Mouse (Mus musculus): Measurements from ENCODE around the gene Cdk14. TPM values are rescaled to one million over a fixed set of nuclear protein-coding genes. Genes with fewer than 3 reads are reported as not detected.

The Cdk14 gene
- polyA plus RNA-seq, 1 experiment from 2014 or later: 10.8 TPM

DNA sequence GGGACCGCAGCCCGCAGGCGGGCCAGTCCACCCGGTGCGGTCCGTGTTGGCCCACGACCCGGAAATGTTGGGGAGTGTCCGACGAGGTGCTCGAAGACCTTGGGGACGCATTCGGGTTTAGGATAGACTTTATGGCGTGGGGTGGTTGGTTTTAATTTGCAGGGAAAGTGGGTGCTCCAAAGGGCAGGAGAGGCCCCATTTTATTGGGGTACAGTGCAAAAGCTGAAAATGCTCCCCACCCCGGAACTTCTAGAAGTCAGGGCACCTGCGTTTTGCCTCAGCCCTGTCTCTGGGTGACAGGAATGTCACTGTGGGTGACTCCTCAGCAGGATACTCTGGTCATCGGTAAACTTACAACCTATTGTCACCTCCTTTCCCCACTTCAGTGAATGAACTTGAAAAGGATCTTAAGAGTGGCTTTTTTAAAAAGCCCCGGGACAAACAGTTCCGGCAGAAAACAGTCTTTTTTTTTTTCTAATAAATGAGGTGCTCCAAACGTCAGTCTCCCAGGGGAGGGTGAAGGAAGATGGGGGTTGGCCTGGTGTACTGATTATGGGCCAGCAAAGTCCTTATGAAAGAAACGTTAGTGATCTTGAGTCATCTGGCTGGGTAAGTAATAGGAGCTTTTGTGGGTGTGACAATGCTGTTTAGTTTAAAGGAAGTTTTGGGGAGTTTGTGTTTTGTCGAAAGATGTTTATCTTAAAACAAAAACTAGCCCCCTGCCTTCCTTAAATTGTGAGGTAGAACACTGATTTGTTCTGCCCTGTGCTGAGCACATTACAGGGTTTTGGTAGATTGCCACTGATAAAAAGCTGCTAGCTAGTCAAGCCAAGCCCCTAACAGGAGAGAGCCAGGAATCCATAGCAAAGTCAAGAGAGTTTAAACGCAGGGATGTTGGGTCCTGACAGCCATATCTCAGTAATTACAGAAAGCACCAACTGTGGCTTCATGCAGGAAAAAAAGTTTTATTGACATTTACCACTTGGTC lies 39.1 kb downstream of the Cdk14 start:
- WGBS: 3% methylated on average over 23 of the region's 23 CpGs
- H3K4me3 ChIP-seq: peak overlapping the region; percentile 76
- peak overlapping the region; percentile 94 for H3K9ac ChIP-seq
- peak overlapping the region; percentile 88 for H3K27ac ChIP-seq (replicated peaks)
- ATAC-seq (ENCODE audit: extremely low read depth, insufficient number of reproducible peaks, low FRiP score, low TSS enrichment): no peak
- H3K9me3 ChIP-seq: no peaks in the 10 kb centered on the region
- peak overlapping the region; percentile 84 for H3K4me2 ChIP-seq
- H3K4me1 ChIP-seq: peaks cover 29% of the 10 kb centered on the region
- H3K27me3 ChIP-seq (replicated peaks): no peaks in the 10 kb centered on the region
- H3K36me3 ChIP-seq: no peaks in the 10 kb centered on the region

DNA sequence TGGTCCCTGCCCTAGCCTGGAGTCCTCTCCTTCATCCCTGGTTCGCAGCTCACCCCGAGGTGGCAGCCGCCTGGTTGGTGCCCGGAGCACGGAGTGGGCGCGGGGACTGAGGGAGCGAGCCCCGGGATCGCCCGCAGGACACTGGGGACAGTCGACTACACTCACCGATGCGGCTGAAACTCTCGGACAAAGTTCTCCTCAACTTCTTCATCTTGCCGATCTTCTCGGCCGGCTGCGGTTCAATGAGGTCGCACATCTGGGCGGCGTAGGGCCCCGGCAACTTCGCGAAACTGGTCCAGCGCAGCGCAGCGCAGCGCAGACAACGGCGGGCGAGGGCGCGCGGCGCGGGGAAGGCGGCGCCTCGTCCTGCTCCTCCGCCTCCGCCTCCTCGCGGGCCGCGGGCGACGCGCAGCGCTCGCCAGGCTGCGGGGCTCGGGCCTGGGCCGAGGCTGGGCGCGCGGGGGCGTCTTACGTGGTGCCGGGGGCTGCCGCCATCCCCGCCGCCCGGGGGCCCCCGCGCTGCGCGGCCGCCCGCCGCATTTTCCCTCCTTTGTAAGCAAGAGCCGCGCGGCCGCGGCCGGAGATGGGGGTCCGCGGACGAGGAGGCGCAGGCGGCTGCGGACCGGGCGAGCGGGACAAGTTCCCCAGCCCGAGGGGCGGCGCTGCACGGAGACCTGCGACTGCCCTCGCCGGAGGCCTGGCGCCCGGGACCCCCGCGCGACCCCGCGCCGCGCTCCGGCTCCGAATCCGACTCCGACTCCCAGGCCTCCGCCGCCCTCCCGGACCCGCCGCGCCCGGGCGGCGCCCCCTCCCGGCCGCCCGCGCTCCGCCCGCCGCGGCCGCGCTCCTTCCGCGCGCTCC lies 40.0 kb downstream of the Cdk14 start:
- Histone ChIP-seq H3K27ac (replicated peaks) (peak overlapping the region; percentile 88), H3K36me3 (no peaks in the 10 kb centered on the region), H3K27me3 (replicated peaks) (no peaks in the 10 kb centered on the region), H3K4me2 (peak overlapping the region; percentile 84), H3K9ac (peak overlapping the region; percentile 94), H3K4me1 (peaks cover 36% of the 10 kb centered on the region), H3K4me3 (peak overlapping the region; percentile 76), H3K9me3 (no peaks in the 10 kb centered on the region)
- ATAC-seq (ENCODE audit: extremely low read depth, insufficient number of reproducible peaks, low FRiP score, low TSS enrichment): peak; percentile 71
- under 1% methylated on average over 88 of the region's 128 CpGs for WGBS

DNA sequence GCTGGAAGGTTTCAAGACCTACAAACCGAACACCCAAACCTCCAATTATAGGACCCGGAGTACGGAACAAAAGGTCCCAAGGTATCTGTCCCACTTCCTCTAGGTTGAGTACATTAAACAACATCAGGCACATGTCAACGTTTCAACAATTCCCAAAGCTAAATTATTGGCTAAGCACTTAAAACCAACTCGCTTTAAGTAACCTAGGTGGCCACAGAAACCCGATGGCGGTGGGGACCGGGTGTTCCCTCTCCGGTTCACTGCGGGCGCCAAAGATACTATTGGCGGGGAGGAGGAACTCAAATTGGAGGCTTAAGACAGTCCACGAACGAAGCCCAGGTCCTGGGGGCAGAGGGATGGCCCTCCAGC lies 40.6 kb downstream of the Cdk14 start:
- no peaks in the 10 kb centered on the region for H3K27me3 ChIP-seq (replicated peaks)
- H3K9ac ChIP-seq: peak overlapping the region; percentile 94
- H3K27ac ChIP-seq (replicated peaks): peak overlapping the region; percentile 88
- peak overlapping the region; percentile 76 for H3K4me3 ChIP-seq
- H3K4me1 ChIP-seq: peaks cover 36% of the 10 kb centered on the region
- H3K9me3 ChIP-seq: no peaks in the 10 kb centered on the region
- under 1% methylated on average over 14 of the region's 14 CpGs for WGBS
- H3K4me2 ChIP-seq: peak overlapping the region; percentile 84
- ATAC-seq (ENCODE audit: extremely low read depth, insufficient number of reproducible peaks, low FRiP score, low TSS enrichment): no peak
- no peaks in the 10 kb centered on the region for H3K36me3 ChIP-seq

DNA sequence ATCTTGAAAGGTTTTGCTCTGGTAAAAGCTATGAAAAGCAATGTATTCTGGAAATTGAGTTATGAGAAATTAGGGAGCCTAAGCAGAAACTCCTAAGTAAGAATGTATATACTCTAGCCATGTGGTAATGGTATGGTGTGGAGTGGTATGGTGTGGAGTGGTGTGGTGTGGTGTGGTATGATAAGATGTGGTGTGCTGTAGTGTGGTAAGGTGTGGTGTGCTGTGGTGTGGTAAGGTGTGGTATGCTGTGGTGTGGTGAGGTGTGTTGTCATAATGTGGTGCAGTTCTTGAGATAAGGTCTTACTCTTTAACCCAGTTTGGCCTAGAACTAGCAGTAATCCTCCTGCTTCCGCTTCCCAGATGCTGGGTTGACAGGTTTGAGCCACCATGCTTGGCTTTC lies 45.7 kb downstream of the Cdk14 start:
- Histone ChIP-seq H3K4me2 (no peak overlapping the region), H3K27ac (replicated peaks) (no peak overlapping the region), H3K4me3 (no peak overlapping the region), H3K9me3 (no peaks in the 10 kb centered on the region), H3K27me3 (replicated peaks) (no peaks in the 10 kb centered on the region), H3K9ac (no peak overlapping the region), H3K36me3 (no peaks in the 10 kb centered on the region), H3K4me1 (peaks cover 36% of the 10 kb centered on the region)
- ATAC-seq (ENCODE audit: extremely low read depth, insufficient number of reproducible peaks, low FRiP score, low TSS enrichment): no peak
- 77% methylated on average over 1 of the region's 1 CpGs for WGBS

DNA sequence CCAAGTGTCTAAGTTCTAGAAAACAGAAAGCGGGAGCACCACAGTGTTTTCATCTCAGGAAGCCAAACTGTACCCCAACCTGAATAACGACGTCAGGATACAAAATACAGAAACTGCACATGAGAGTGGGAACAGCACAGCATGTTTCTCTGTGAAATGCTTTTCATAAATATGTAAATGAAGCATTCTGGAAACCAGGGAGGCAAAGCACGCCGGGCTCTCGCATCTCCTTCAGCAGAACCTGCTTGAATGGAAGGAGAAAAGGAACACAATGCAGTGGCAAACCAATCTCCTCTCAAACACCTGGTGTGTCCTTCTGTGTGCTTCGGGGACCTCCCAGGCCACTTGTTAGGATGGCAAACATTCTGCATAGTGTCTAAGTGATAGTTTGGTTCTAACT lies 46.6 kb downstream of the Cdk14 start:
- peaks cover 35% of the 10 kb centered on the region for H3K4me1 ChIP-seq

DNA sequence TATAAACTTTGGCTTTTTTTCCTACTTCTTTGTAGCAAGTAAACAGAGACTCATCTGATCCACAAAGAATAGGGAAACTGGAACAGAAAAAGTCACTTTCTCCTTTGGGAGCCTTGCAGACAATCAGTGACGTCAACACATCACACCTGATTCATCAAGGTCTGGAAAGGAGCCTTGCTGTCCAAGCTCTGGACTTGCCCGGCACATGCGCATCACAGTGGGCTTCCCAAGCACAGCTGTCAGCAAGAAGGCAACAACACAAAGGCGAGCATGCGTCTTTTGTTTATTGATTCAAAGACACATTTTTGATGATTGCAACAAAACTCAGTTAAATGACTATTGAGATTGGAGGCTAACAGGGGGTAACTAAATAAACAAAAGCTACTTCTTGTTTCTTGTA lies 47.2 kb downstream of the Cdk14 start:
- Histone ChIP-seq H3K9ac (no peak overlapping the region), H3K27ac (replicated peaks) (no peak overlapping the region), H3K9me3 (no peaks in the 10 kb centered on the region), H3K27me3 (replicated peaks) (no peaks in the 10 kb centered on the region), H3K36me3 (no peaks in the 10 kb centered on the region), H3K4me3 (no peak overlapping the region), H3K4me1 (peaks cover 35% of the 10 kb centered on the region), H3K4me2 (no peak overlapping the region)
- no peak for ATAC-seq (ENCODE audit: extremely low read depth, insufficient number of reproducible peaks, low FRiP score, low TSS enrichment)
- 62% methylated on average over 5 of the region's 5 CpGs for WGBS

More for the DNA sequence above, 46.6 kb downstream of the Cdk14 start:
- Histone ChIP-seq H3K27me3 (replicated peaks) (no peaks in the 10 kb centered on the region), H3K9ac (no peak overlapping the region), H3K27ac (replicated peaks) (no peak overlapping the region), H3K4me3 (no peak overlapping the region), H3K36me3 (no peaks in the 10 kb centered on the region), H3K4me2 (no peak overlapping the region), H3K9me3 (no peaks in the 10 kb centered on the region)
- 76% methylated on average over 7 of the region's 7 CpGs for WGBS
- ATAC-seq (ENCODE audit: extremely low read depth, insufficient number of reproducible peaks, low FRiP score, low TSS enrichment): no peak

DNA sequence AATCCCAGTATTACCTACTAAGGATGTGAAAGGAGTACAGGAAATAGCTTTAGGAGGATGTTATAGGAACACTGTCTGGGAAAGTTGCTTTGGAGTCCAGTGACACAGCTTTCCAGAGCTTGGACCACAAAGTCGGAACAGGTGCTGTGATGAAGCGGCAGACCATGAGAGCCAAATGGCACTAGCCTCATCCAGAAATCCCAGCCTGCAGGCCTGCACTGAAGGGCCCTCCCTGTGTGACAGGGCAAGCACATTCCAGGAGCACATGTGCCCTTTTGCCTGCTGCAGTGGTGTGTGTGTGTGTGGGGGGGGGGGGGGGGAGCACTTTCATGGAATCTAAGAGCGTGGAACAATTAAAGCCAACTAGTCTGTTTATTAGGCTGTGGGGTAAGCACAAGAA lies 47.8 kb downstream of the Cdk14 start:
- Histone ChIP-seq H3K27me3 (replicated peaks) (no peaks in the 10 kb centered on the region), H3K4me2 (no peak overlapping the region), H3K27ac (replicated peaks) (no peak overlapping the region), H3K9ac (no peak overlapping the region), H3K36me3 (no peaks in the 10 kb centered on the region), H3K4me1 (peaks cover 38% of the 10 kb centered on the region), H3K9me3 (no peaks in the 10 kb centered on the region), H3K4me3 (no peak overlapping the region)
- no peak for ATAC-seq (ENCODE audit: extremely low read depth, insufficient number of reproducible peaks, low FRiP score, low TSS enrichment)
- WGBS: 70% methylated on average over 3 of the region's 3 CpGs

DNA sequence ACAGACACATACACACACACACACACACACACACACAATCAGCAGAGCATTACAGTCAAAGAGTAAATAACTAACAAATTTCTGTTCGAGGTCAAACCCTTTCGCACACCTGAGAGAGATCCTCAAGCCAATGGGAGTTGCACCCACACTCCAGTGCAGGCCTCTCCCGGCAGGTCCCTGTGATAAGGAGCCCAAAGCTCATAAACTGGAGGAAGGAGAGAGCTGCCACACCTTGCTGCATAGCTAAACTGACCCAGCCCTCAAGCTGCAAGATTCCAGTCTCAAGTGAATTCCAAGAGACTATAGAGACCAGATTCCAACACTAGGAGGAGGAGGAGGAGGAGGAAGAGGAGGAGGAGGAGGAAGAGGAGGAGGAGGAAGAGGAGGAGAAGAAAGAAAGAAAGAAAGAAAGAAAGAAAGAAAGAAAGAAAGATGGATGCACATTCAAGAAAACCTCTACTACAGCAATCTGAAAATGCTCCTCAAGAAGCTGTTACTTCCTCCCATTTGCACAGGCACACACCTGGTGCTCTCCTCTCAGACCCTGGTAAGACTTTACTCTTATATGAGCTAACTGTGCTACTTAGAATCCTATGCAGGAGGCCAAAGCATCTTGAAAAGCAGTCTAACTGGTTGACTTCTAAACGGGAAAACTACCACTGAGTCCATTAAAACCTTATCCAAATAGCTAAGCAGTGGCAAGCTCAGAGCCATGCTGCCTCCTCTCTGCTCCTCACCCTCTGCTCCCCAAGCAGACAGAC lies 49.6 kb downstream of the Cdk14 start:
- no peak overlapping the region for H3K4me2 ChIP-seq
- no peak for ATAC-seq (ENCODE audit: extremely low read depth, insufficient number of reproducible peaks, low FRiP score, low TSS enrichment)
- H3K4me3 ChIP-seq: no peak overlapping the region
- no peaks in the 10 kb centered on the region for H3K27me3 ChIP-seq (replicated peaks)
- peaks cover 39% of the 10 kb centered on the region for H3K4me1 ChIP-seq
- H3K27ac ChIP-seq (replicated peaks): no peak overlapping the region
- no peak overlapping the region for H3K9ac ChIP-seq
- H3K36me3 ChIP-seq: peaks cover 3% of the 10 kb centered on the region; the same call in 1 of the 2 replicates
- no peaks in the 10 kb centered on the region for H3K9me3 ChIP-seq
- WGBS: 59% methylated on average over 4 of the region's 4 CpGs

DNA sequence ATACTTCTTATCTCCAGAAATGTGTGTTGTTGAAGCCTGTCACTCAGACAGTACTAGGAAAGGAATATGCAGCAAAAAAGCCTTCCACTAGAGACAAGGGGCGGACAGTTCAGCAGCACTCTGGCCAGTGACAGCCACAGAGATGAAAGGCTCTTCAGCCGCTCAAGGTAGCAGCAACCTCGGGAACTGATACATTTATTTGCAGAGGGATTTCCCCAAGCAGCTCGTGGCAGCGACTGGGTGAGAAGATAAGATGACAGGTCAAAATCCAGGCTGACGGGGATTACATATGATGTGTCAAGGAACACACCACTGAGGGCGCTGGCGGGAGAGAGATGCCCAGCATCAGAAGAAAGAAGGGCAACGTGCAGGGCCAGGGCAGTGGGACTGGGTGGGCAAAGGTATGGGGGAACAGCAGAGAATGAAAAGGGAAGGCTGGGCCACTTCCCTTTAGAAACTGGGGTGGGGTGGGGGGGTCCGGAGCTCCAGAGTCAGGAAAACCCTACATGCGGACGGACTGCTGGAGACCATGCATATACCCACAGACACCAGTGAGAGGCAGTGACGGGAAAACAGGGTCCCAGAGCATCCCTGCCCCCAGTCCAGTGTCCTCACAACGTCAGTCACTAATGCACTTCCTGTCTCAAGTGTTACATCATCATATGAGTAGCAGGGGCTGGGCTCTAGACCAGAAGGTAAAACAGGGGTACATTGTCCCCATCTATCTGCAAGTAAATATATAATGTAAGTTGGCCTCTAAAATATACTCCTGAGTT lies 51.5 kb downstream of the Cdk14 start:
- Histone ChIP-seq H3K4me3 (no peak overlapping the region), H3K9me3 (no peaks in the 10 kb centered on the region), H3K27ac (replicated peaks) (no peak overlapping the region), H3K27me3 (replicated peaks) (no peaks in the 10 kb centered on the region), H3K4me2 (no peak overlapping the region), H3K4me1 (peaks cover 34% of the 10 kb centered on the region), H3K36me3 (peaks cover 8% of the 10 kb centered on the region), H3K9ac (no peak overlapping the region)
- no peak for ATAC-seq (ENCODE audit: extremely low read depth, insufficient number of reproducible peaks, low FRiP score, low TSS enrichment)
- 39% methylated on average over 14 of the region's 14 CpGs for whole genome bisulfite sequencing

DNA sequence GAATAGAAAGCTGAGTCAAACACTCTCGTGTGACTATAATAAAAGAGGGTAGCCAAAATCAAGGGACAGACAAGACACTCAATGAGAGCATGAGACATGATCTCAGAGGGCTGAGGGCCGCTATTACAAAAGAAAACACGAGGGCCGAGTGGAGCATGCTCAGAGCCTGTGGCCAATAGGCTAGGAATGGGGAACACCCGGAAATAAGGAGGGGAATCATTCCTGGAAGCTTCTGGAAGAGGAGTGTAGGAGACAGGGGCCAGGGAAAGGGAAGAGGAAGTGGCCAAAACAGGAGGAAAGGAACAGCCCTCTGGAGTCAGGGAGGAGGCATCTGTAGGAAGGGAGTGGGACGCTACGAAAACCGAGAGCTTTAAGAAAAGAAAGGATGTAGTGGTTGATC lies 52.6 kb downstream of the Cdk14 start:
- Histone ChIP-seq H3K27me3 (replicated peaks) (no peaks in the 10 kb centered on the region), H3K9me3 (no peaks in the 10 kb centered on the region), H3K4me2 (no peak overlapping the region), H3K4me3 (no peak overlapping the region), H3K4me1 (peaks cover 29% of the 10 kb centered on the region), H3K27ac (replicated peaks) (peak overlapping the region; percentile 43; the same call in 1 of the 2 replicates), H3K36me3 (peaks cover 13% of the 10 kb centered on the region), H3K9ac (no peak overlapping the region)
- ATAC-seq (ENCODE audit: extremely low read depth, insufficient number of reproducible peaks, low FRiP score, low TSS enrichment): no peak
- WGBS: 67% methylated on average over 8 of the region's 8 CpGs

Measured in heart, embryonic 13.5 days (tissue).